Mouse (Mus musculus) stomach, postnatal 0 days (tissue): Measurements from ENCODE around the gene Misp.

Experiments used
- CTCF ChIP-seq: IDR thresholded peaks from 2 replicates; pipeline ENCODE4 v1.5.1; 2016; ENCODE audit warnings: antibody characterized with exemption, low read depth, mild to moderate bottlenecking, moderate library complexity
- EP300 ChIP-seq: optimal IDR thresholded peaks from 2 replicates; pipeline ENCODE3; 2016; ENCODE audit warnings: antibody characterized with exemption

GRCm38 (mm10) chr10:79859116-79859515 is 38.3 kb downstream of the Misp start:
- no peak for TF ChIP-seq CTCF
- TF ChIP-seq EP300: no peak
